Mouse (Mus musculus) midbrain, embryonic 11.5 days (tissue): ENCODE data around the gene Foxn3. TPM values are rescaled to one million over a fixed set of nuclear protein-coding genes. Genes with fewer than 3 reads are reported as not detected.

Experiments
- ATAC-seq: fragments of 200-750 bp; cut with Nextera tagmentation; 2 replicates; pipeline ENCODE4 v1.8.0; 2017; ENCODE audit warnings: moderate TSS enrichment, moderate library complexity; ENCODE audit not compliant: low FRiP score
- DNase-seq: peaks from one replicate; pipeline ENCODE4 v3.0.0; 2015; ENCODE audit warnings: low spot score; ENCODE audit errors: missing footprints
- H3K27ac ChIP-seq: fragments of 300-500 bp; sonication (generic); 2 replicates; pipeline ENCODE4 v1.5.1; 2014; ENCODE audit warnings: low read depth, low read length
- H3K27me3 ChIP-seq: fragments of 300-500 bp; sonication (generic); 2 replicates; pipeline ENCODE4 v1.6.1; 2014; ENCODE audit warnings: mild to moderate bottlenecking, low read length, moderate library complexity, mixed read lengths; ENCODE audit not compliant: control insufficient read depth, insufficient read depth
- H3K36me3 ChIP-seq: fragments of 300-500 bp; sonication (generic); 2 replicates; pipeline ENCODE4 v1.6.1; 2014; ENCODE audit warnings: mild to moderate bottlenecking, low read length, moderate library complexity, mixed read lengths; ENCODE audit not compliant: control insufficient read depth, insufficient read depth
- H3K4me1 ChIP-seq: fragments of 300-500 bp; sonication (generic); 2 replicates; pipeline ENCODE4 v1.6.1; 2014; ENCODE audit warnings: low read length; ENCODE audit not compliant: control insufficient read depth, insufficient read depth
- H3K4me2 ChIP-seq: fragments of 300-500 bp; sonication (generic); 2 replicates; pipeline ENCODE4 v1.6.1; 2014; ENCODE audit warnings: mild to moderate bottlenecking, moderate library complexity
- H3K4me3 ChIP-seq: fragments of 300-500 bp; sonication (generic); 2 replicates; pipeline ENCODE4 v1.5.1; 2014; ENCODE audit warnings: low read depth, low read length
- H3K9ac ChIP-seq: fragments of 300-500 bp; sonication (generic); 2 replicates; pipeline ENCODE4 v1.6.1; 2014; ENCODE audit warnings: low read length
- H3K9me3 ChIP-seq: fragments of 300-500 bp; sonication (generic); 2 replicates; pipeline ENCODE4 v1.6.1; 2016; ENCODE audit warnings: low read length; ENCODE audit not compliant: control insufficient read depth
- WGBS: fragments of 180-500 bp; shearing (Covaris S2); extraction: QIAGEN DNeasy Blood & Tissue Kit; methylation state at CpG from one replicate; pipeline ENCODE4 v1.1.7; 2014; 5-methylcytosine and 5-hydroxymethylcytosine counted together
- polyA plus RNA-seq: library from polyadenylated mRNA; unstranded; fragments of >200 nt; fragmentation: Nextera tagmentation; extraction: Ambion mirVana; gene quantifications from 2 replicates; pipeline ENCODE4 v1.2.1, GENCODE M21; 2014

Foxn3 gene
- polyA plus RNA-seq, 1 experiment from 2014 or later = 73.8 TPM

GRCm38 (mm10) chr12:99390429-99390828, 173.0 kb downstream of the Foxn3 start:
- H3K27me3 ChIP-seq = no peaks in the 10 kb centered on the region
- no peak overlapping the region for H3K4me3 ChIP-seq
- peaks cover 25% of the 10 kb centered on the region for H3K4me1 ChIP-seq
- DNase-seq (no peak), ATAC-seq (no peak)
- no peak overlapping the region for H3K27ac ChIP-seq
- H3K9ac ChIP-seq = no peak overlapping the region
- no peaks in the 10 kb centered on the region for H3K9me3 ChIP-seq
- no peak overlapping the region for H3K4me2 ChIP-seq
- WGBS = 86% methylated on average over 5 of the region's 5 CpGs
- H3K36me3 ChIP-seq = no peaks in the 10 kb centered on the region

- Histone ChIP-seq H3K4me1 (peaks cover 25% of the 10 kb centered on the region), H3K9me3 (no peaks in the 10 kb centered on the region), H3K9ac (no peak overlapping the region), H3K27ac (no peak overlapping the region), H3K36me3 (no peaks in the 10 kb centered on the region), H3K4me2 (no peak overlapping the region), H3K27me3 (no peaks in the 10 kb centered on the region), H3K4me3 (no peak overlapping the region)
- DNase-seq (no peak), ATAC-seq (no peak)
- 96% methylated on average over 7 of the region's 7 CpGs for WGBS
Measured at GRCm38 (mm10) chr12:99389244-99389643, 174.1 kb downstream of the Foxn3 start.

GRCm38 (mm10) chr12:99385897-99386834, 177.2 kb downstream of the Foxn3 start:
- DNase-seq = no peak
- no peaks in the 10 kb centered on the region for H3K9me3 ChIP-seq
- 62% methylated on average over 17 of the region's 17 CpGs for WGBS
- peaks cover 11% of the 10 kb centered on the region for H3K36me3 ChIP-seq
- no peak overlapping the region for H3K4me3 ChIP-seq
- ATAC-seq = no peak
- H3K9ac ChIP-seq = no peak overlapping the region
- H3K4me2 ChIP-seq = no peak overlapping the region
- H3K27me3 ChIP-seq = no peaks in the 10 kb centered on the region
- H3K27ac ChIP-seq = no peak overlapping the region
- peaks cover 14% of the 10 kb centered on the region for H3K4me1 ChIP-seq

GRCm38 (mm10) chr12:99385073-99385472, 178.3 kb downstream of the Foxn3 start:
- Histone ChIP-seq H3K36me3 (peaks cover 11% of the 10 kb centered on the region), H3K9ac (no peak overlapping the region), H3K27ac (no peak overlapping the region), H3K9me3 (no peaks in the 10 kb centered on the region), H3K4me2 (no peak overlapping the region), H3K4me3 (no peak overlapping the region), H3K27me3 (no peaks in the 10 kb centered on the region), H3K4me1 (peaks cover 8% of the 10 kb centered on the region; the same call in 1 of the 2 replicates)
- no peak for ATAC-seq
- WGBS = 92% methylated on average over 4 of the region's 4 CpGs
- DNase-seq = no peak

GRCm38 (mm10) chr12:99381317-99381716, 182.1 kb downstream of the Foxn3 start:
- Histone ChIP-seq H3K9ac (no peak overlapping the region), H3K9me3 (no peaks in the 10 kb centered on the region), H3K4me3 (no peak overlapping the region), H3K36me3 (peaks cover 13% of the 10 kb centered on the region), H3K4me2 (no peak overlapping the region), H3K27me3 (no peaks in the 10 kb centered on the region), H3K4me1 (peaks cover 12% of the 10 kb centered on the region), H3K27ac (no peak overlapping the region)
- ATAC-seq = no peak
- 91% methylated on average over 9 of the region's 9 CpGs for WGBS
- DNase-seq = no peak

- no peaks in the 10 kb centered on the region for H3K9me3 ChIP-seq
- H3K4me1 ChIP-seq = peaks cover 13% of the 10 kb centered on the region
- H3K36me3 ChIP-seq = peaks cover 13% of the 10 kb centered on the region
- no peak for DNase-seq
- 82% methylated on average over 4 of the region's 4 CpGs for WGBS
- no peak for ATAC-seq
- H3K27ac ChIP-seq = no peak overlapping the region
- H3K27me3 ChIP-seq = no peaks in the 10 kb centered on the region
- no peak overlapping the region for H3K4me3 ChIP-seq
- H3K4me2 ChIP-seq = no peak overlapping the region
- no peak overlapping the region for H3K9ac ChIP-seq
Measured at GRCm38 (mm10) chr12:99380855-99381262, 182.5 kb downstream of the Foxn3 start.

GRCm38 (mm10) chr12:99380124-99380523, 183.3 kb downstream of the Foxn3 start:
- no peaks in the 10 kb centered on the region for H3K9me3 ChIP-seq
- H3K36me3 ChIP-seq = peaks cover 13% of the 10 kb centered on the region
- WGBS = 80% methylated on average over 6 of the region's 6 CpGs
- ATAC-seq (no peak), DNase-seq (no peak)
- peaks cover 17% of the 10 kb centered on the region for H3K4me1 ChIP-seq
- H3K4me2 ChIP-seq = no peak overlapping the region
- no peak overlapping the region for H3K4me3 ChIP-seq
- H3K27ac ChIP-seq = no peak overlapping the region
- H3K9ac ChIP-seq = no peak overlapping the region
- no peaks in the 10 kb centered on the region for H3K27me3 ChIP-seq

GRCm38 (mm10) chr12:99378284-99378683, 185.1 kb downstream of the Foxn3 start:
- H3K27me3 ChIP-seq = no peaks in the 10 kb centered on the region
- H3K27ac ChIP-seq = no peak overlapping the region
- H3K4me3 ChIP-seq = no peak overlapping the region
- no peak for ATAC-seq
- no peak for DNase-seq
- H3K36me3 ChIP-seq = peaks cover 21% of the 10 kb centered on the region
- H3K9me3 ChIP-seq = no peaks in the 10 kb centered on the region
- H3K4me1 ChIP-seq = peaks cover 17% of the 10 kb centered on the region
- no peak overlapping the region for H3K4me2 ChIP-seq
- no peak overlapping the region for H3K9ac ChIP-seq
- WGBS = 76% methylated on average over 8 of the region's 8 CpGs

- Histone ChIP-seq H3K27me3 (no peaks in the 10 kb centered on the region), H3K9me3 (no peaks in the 10 kb centered on the region), H3K27ac (no peak overlapping the region), H3K36me3 (peaks cover 16% of the 10 kb centered on the region), H3K9ac (no peak overlapping the region), H3K4me3 (no peak overlapping the region), H3K4me1 (peaks cover 17% of the 10 kb centered on the region), H3K4me2 (no peak overlapping the region)
- 83% methylated on average over 3 of the region's 3 CpGs for WGBS
- DNase-seq = no peak
- ATAC-seq = no peak
Measured at GRCm38 (mm10) chr12:99377705-99378104, 185.7 kb downstream of the Foxn3 start.
